Mouse (Mus musculus) skeletal muscle tissue, adult 2 months (tissue): ENCODE results near the gene Gpi1.
"Not testable (repeated sequence)": the region's sequence is repeated elsewhere in the genome, so short reads cannot be mapped to it uniquely, and the experiment has no call there.

ENCODE experiments used
- DNase-seq: peaks from one replicate; pipeline ENCODE4 v3.0.0-alpha.2; 2012; ENCODE audit warnings: low read depth, low spot score

The Gpi1 gene

GRCm38 (mm10) chr7:34189376-34189989 is 40.7 kb downstream of the Gpi1 start:
- DNase-seq = no peak

- DNase-seq = no peak
These were observed 46.3 kb downstream of the Gpi1 start for GRCm38 (mm10) chr7:34183794-34184193.

GRCm38 (mm10) chr7:34183356-34183755 is 46.8 kb downstream of the Gpi1 start:
- DNase-seq = no peak

GRCm38 (mm10) chr7:34176241-34176640 is 53.9 kb downstream of the Gpi1 start:
- not testable (repeated sequence) for DNase-seq

- DNase-seq = no peak
These were observed 57.9 kb downstream of the Gpi1 start for GRCm38 (mm10) chr7:34172251-34172650.

- no peak for DNase-seq
These were observed 60.7 kb downstream of the Gpi1 start, which contains the start of gene Uba2 for GRCm38 (mm10) chr7:34169454-34169853. Gene Uba2 (minus strand): TSS chr7:34169599.

- peak; percentile 83 for DNase-seq
These were observed 61.5 kb downstream of the Gpi1 start for GRCm38 (mm10) chr7:34168470-34169251.

GRCm38 (mm10) chr7:34167766-34168469 is 62.2 kb downstream of the Gpi1 start:
- DNase-seq = peak; percentile 79

- DNase-seq = no peak
These were observed 63.3 kb downstream of the Gpi1 start for GRCm38 (mm10) chr7:34166850-34167249.

- no peak for DNase-seq
These were observed 64.1 kb downstream of the Gpi1 start for GRCm38 (mm10) chr7:34165999-34166398.

GRCm38 (mm10) chr7:34164671-34165070 is 65.5 kb downstream of the Gpi1 start:
- no peak for DNase-seq

GRCm38 (mm10) chr7:34159167-34159566 is 71.0 kb downstream of the Gpi1 start:
- DNase-seq = no peak

GRCm38 (mm10) chr7:34157994-34158393 is 72.1 kb downstream of the Gpi1 start:
- DNase-seq = no peak
